Mouse (Mus musculus) neural tube, embryonic 12.5 days (tissue): ENCODE results near the gene 1700012B09Rik. TPM values are rescaled to one million over a fixed set of nuclear protein-coding genes. Genes with fewer than 3 reads are reported as not detected.

Experiments
- ATAC-seq: fragments of 200-750 bp; cut with Nextera tagmentation; 2 replicates; pipeline ENCODE4 v1.8.0; 2017; ENCODE audit warnings: low read depth, mild to moderate bottlenecking, moderate TSS enrichment, moderate library complexity; ENCODE audit not compliant: low FRiP score
- H3K27ac ChIP-seq: fragments of 300-500 bp; sonication (generic); 2 replicates; pipeline ENCODE4 v1.5.1; 2016
- H3K27me3 ChIP-seq: fragments of 300-500 bp; sonication (generic); replicated peaks from 2 replicates; pipeline ENCODE4 v1.6.1; 2016; ENCODE audit warnings: mild to moderate bottlenecking
- H3K36me3 ChIP-seq: fragments of 300-500 bp; sonication (generic); 2 replicates; pipeline ENCODE4 v1.6.1; 2016; ENCODE audit warnings: mild to moderate bottlenecking
- H3K4me1 ChIP-seq: fragments of 300-500 bp; sonication (generic); 2 replicates; pipeline ENCODE4 v1.6.1; 2016
- H3K4me2 ChIP-seq: fragments of 300-500 bp; sonication (generic); replicated peaks from 2 replicates; pipeline ENCODE4 v1.6.1; 2016; ENCODE audit warnings: mild to moderate bottlenecking
- H3K4me3 ChIP-seq: fragments of 300-500 bp; sonication (generic); 2 replicates; pipeline ENCODE4 v1.5.1; 2016
- H3K9ac ChIP-seq: fragments of 300-500 bp; sonication (generic); 2 replicates; pipeline ENCODE4 v1.6.1; 2016; ENCODE audit warnings: mild to moderate bottlenecking
- H3K9me3 ChIP-seq: fragments of 300-500 bp; sonication (generic); 2 replicates; pipeline ENCODE4 v1.6.1; 2016; ENCODE audit warnings: mild to moderate bottlenecking
- WGBS: fragments of 180-500 bp; shearing (Covaris S2); methylation state at CpG from one replicate; pipeline ENCODE4 v1.1.7; 2016; 5-methylcytosine and 5-hydroxymethylcytosine counted together
- polyA plus RNA-seq: library from polyadenylated mRNA; unstranded; fragments of >200 nt; fragmentation: Nextera tagmentation; extraction: Ambion mirVana; gene quantifications from 2 replicates; pipeline ENCODE4 v1.2.1, GENCODE M21; 2016

Gene 1700012B09Rik
- polyA plus RNA-seq, 1 experiment from 2014 or later, result not detected

GRCm38 (mm10) chr9:14726005-14726404 lies 44.8 kb downstream of the 1700012B09Rik start:
- ATAC-seq, result no peak
- no peaks in the 10 kb centered on the region for H3K27me3 ChIP-seq

GRCm38 (mm10) chr9:14724755-14725420 lies 45.9 kb downstream of the 1700012B09Rik start:
- no peak overlapping the region for H3K9ac ChIP-seq
- no peaks in the 10 kb centered on the region for H3K27me3 ChIP-seq
- WGBS, result 73% methylated on average over 5 of the region's 5 CpGs
- no peak overlapping the region for H3K4me3 ChIP-seq
- H3K4me2 ChIP-seq, result no peak overlapping the region
- no peaks in the 10 kb centered on the region for H3K4me1 ChIP-seq
- ATAC-seq, result no peak
- no peaks in the 10 kb centered on the region for H3K9me3 ChIP-seq
- H3K27ac ChIP-seq, result no peak overlapping the region
- no peaks in the 10 kb centered on the region for H3K36me3 ChIP-seq

More at GRCm38 (mm10) chr9:14726005-14726404, 44.8 kb downstream of the 1700012B09Rik start:
- no peaks in the 10 kb centered on the region; the same call in 1 of the 2 replicates for H3K4me1 ChIP-seq
- no peak overlapping the region for H3K9ac ChIP-seq
- no peak overlapping the region for H3K4me2 ChIP-seq
- no peaks in the 10 kb centered on the region for H3K36me3 ChIP-seq
- WGBS, result 89% methylated on average over 6 of the region's 6 CpGs
- no peak overlapping the region for H3K27ac ChIP-seq
- no peak overlapping the region for H3K4me3 ChIP-seq
- H3K9me3 ChIP-seq, result no peaks in the 10 kb centered on the region

GRCm38 (mm10) chr9:14721610-14722009 lies 49.2 kb downstream of the 1700012B09Rik start:
- H3K4me3 ChIP-seq, result no peak overlapping the region
- H3K4me1 ChIP-seq, result no peaks in the 10 kb centered on the region
- H3K27me3 ChIP-seq, result no peaks in the 10 kb centered on the region
- H3K9me3 ChIP-seq, result no peaks in the 10 kb centered on the region
- no peak for ATAC-seq
- WGBS, result 81% methylated on average over 5 of the region's 5 CpGs
- H3K9ac ChIP-seq, result no peak overlapping the region
- H3K4me2 ChIP-seq, result no peak overlapping the region
- H3K27ac ChIP-seq, result no peak overlapping the region
- H3K36me3 ChIP-seq, result no peaks in the 10 kb centered on the region

GRCm38 (mm10) chr9:14720384-14720783 lies 50.4 kb downstream of the 1700012B09Rik start:
- WGBS, result 13% methylated on average over 2 of the region's 2 CpGs
- Histone ChIP-seq H3K4me2 (no peak overlapping the region), H3K9ac (no peak overlapping the region), H3K36me3 (no peaks in the 10 kb centered on the region), H3K4me1 (0 out of 2 replicates have a peak, but pooled peaks cover 2% of the 10 kb centered on the region), H3K9me3 (no peaks in the 10 kb centered on the region), H3K27ac (no peak overlapping the region), H3K4me3 (no peak overlapping the region), H3K27me3 (no peaks in the 10 kb centered on the region)
- no peak for ATAC-seq

GRCm38 (mm10) chr9:14718332-14718691 lies 52.5 kb downstream of the 1700012B09Rik start:
- H3K4me2 ChIP-seq, result no peak overlapping the region
- H3K9me3 ChIP-seq, result no peaks in the 10 kb centered on the region
- H3K27ac ChIP-seq, result no peak overlapping the region
- no peak overlapping the region for H3K9ac ChIP-seq
- H3K4me3 ChIP-seq, result no peak overlapping the region
- peaks cover 10% of the 10 kb centered on the region; the same call in 1 of the 2 replicates for H3K4me1 ChIP-seq
- H3K27me3 ChIP-seq, result no peaks in the 10 kb centered on the region
- no peaks in the 10 kb centered on the region for H3K36me3 ChIP-seq
- ATAC-seq, result no peak

- WGBS, result 76% methylated on average over 14 of the region's 14 CpGs
- H3K4me3 ChIP-seq, result no peak overlapping the region
- no peak for ATAC-seq
- no peaks in the 10 kb centered on the region for H3K27me3 ChIP-seq
- H3K4me2 ChIP-seq, result no peak overlapping the region
- H3K27ac ChIP-seq, result no peak overlapping the region
- H3K9me3 ChIP-seq, result no peaks in the 10 kb centered on the region
- no peak overlapping the region for H3K9ac ChIP-seq
- H3K4me1 ChIP-seq, result peaks cover 10% of the 10 kb centered on the region; the same call in 1 of the 2 replicates
- H3K36me3 ChIP-seq, result no peaks in the 10 kb centered on the region
Observed at GRCm38 (mm10) chr9:14717689-14718331, 53.0 kb downstream of the 1700012B09Rik start.

- ATAC-seq, result 0 out of 2 replicates have a peak, but pooled peaks have one; percentile 51
- WGBS, result 77% methylated on average over 15 of the region's 15 CpGs
Observed at GRCm38 (mm10) chr9:14715258-14715657, 55.6 kb downstream of the 1700012B09Rik start.

GRCm38 (mm10) chr9:14710910-14711309 lies 59.9 kb downstream of the 1700012B09Rik start:
- H3K4me2 ChIP-seq, result no peak overlapping the region
- H3K9ac ChIP-seq, result no peak overlapping the region
- no peaks in the 10 kb centered on the region for H3K9me3 ChIP-seq
- H3K4me3 ChIP-seq, result no peak overlapping the region
- no peaks in the 10 kb centered on the region for H3K27me3 ChIP-seq
- peaks cover 10% of the 10 kb centered on the region; the same call in 1 of the 2 replicates for H3K4me1 ChIP-seq
- no peaks in the 10 kb centered on the region for H3K36me3 ChIP-seq
- H3K27ac ChIP-seq, result no peak overlapping the region
- WGBS, result 85% methylated on average over 3 of the region's 3 CpGs
- ATAC-seq, result no peak

More at GRCm38 (mm10) chr9:14715258-14715657, 55.6 kb downstream of the 1700012B09Rik start:
- H3K9ac ChIP-seq, result no peak overlapping the region
- no peaks in the 10 kb centered on the region for H3K36me3 ChIP-seq
- H3K9me3 ChIP-seq, result no peaks in the 10 kb centered on the region
- H3K27me3 ChIP-seq, result no peaks in the 10 kb centered on the region
- no peak overlapping the region for H3K4me3 ChIP-seq
- no peak overlapping the region for H3K4me2 ChIP-seq
- H3K27ac ChIP-seq, result no peak overlapping the region
- peaks cover 10% of the 10 kb centered on the region; the same call in 1 of the 2 replicates for H3K4me1 ChIP-seq

Other genes with a start within 250 kb of the 1700012B09Rik start
- gene Amotl1, start 126.0 kb downstream of the 1700012B09Rik start, polyA plus RNA-seq, result 13.5 and 13.8 TPM in 2 replicates
- 0.57 and 0.61 TPM in 2 replicates for gene Piwil4, start 30.3 kb downstream of the 1700012B09Rik start, polyA plus RNA-seq
- 1.8 and 2.2 TPM in 2 replicates for gene Fut4, start 18.6 kb downstream of the 1700012B09Rik start, polyA plus RNA-seq
- 19.7 and 21.9 TPM in 2 replicates for gene Mre11a, start 13.6 kb upstream of the 1700012B09Rik start, polyA plus RNA-seq
- 41.8 and 45.1 TPM in 2 replicates for gene Ankrd49, start 13.8 kb upstream of the 1700012B09Rik start, polyA plus RNA-seq
- gene Gpr83, start 89.2 kb upstream of the 1700012B09Rik start, polyA plus RNA-seq, result 0.42 and 0.90 TPM in 2 replicates
- gene Izumo1r, start 132.9 kb upstream of the 1700012B09Rik start, polyA plus RNA-seq, result not detected in 2 replicates